Mouse (Mus musculus) activated CD4-positive, CD25-positive, alpha-beta regulatory T cell, adult 4 months (primary cell): ENCODE data around the gene Ogg1. TPM values are rescaled to one million over a fixed set of nuclear protein-coding genes. Genes with fewer than 3 reads are reported as not detected.

Experiments used
- ATAC-seq: one replicate; pipeline ENCODE4 v1.8.0; 2017
- polyA plus RNA-seq, 2 experiments: library from polyadenylated mRNA; unstranded; fragments of 100-300 nt; shearing (Covaris generic); gene quantifications; one replicate each; pipeline ENCODE4 v1.2.1; 2017

Gene Ogg1
- polyA plus RNA-seq, 2 experiments from 2014 or later = 14.1 to 23.2 TPM

GRCm38 (mm10) chr6:113373491-113373890, 46.7 kb downstream of the Ogg1 start:
- ATAC-seq = no peak

GRCm38 (mm10) chr6:113377172-113377495, 50.4 kb downstream of the Ogg1 start:
- ATAC-seq = no peak

DNA sequence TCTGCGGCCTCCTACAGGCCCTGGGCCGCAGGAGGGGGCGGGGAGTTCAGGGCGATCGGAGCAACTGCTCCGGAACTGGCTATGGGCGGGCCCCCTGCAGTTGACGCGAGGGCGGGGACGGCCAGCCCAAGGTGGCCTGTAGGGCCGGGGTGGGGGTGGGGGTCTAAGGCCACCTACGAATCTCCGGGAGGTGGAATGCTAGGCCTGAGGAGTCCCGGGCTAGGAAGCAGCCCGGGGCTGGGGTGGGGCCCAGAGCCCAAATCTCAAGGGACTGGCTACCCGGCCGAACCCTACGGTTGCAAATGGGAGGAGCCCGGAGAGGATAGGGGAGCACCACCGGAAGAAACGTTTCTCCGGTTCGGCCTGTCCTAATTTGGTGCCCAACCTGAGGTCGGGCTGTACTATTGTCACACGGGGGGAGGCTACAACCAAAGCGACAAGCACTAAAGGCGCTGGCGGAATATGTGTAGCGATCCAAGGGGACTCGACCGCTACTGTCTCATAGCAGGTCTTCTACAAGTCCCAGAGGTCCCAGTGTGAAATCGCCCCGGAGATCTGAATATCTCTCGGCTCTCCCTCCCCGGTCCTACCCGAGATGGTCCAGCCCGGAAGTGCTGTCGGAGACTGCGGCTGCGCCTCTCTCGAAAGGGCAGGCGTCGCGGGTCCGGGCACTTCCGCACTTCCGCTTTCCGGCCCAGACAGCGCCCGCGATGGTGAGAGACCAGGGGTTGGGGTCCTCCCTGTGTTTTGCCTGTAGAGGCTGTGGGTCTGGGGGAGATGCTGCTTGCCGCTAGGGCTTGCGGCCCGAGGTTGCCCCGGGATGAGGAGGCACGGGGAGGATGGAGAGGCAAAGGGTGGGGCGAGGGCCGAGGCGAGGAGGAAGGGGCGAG, 51.0 kb downstream of the Ogg1 start, which contains the start of the genes Tada3 and Arpc4:
TSS of gene Tada3 (minus strand) at position 388 of the 890 bp plus-strand sequence.
TSS of gene Arpc4 (plus strand) at position 620 of the 890 bp plus-strand sequence.
- ATAC-seq = peak; percentile 80

DNA sequence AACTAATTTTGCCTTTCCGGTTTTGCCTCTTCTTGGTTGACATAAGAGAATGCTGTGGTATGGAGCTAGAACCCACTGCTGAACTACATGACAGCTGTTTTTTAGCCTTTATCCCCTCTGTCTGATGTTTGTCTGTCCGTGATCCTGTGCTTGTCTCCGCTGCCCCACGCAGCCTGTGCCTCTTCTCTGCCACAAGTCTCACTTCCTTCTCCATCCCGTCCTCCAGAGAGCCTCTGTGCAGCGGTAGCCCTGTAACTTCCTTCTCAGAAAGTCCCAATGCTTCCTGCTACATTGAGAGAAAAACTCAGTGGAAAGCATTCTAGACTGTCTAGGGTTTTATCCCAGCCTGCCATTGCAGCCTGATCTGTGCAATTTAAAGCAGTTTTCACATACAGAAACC, 52.5 kb downstream of the Ogg1 start:
- ATAC-seq = no peak

DNA sequence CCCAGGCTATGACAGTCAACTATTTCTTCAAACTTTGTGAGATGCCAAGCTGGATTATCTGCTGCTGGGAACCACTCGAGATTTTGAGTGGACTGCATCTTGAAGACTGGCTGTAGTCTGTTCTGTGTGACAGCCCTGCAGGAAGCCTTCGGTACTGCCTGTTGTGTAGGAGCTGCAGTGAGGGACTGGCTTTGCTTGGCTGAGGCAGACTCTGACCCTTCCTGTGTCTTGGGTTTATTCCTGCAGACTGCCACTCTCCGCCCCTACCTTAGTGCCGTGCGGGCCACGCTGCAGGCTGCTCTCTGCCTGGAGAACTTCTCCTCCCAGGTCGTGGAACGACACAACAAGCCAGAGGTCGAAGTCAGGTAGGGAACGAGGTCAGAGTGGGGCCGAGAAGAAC, 53.7 kb downstream of the Ogg1 start:
- ATAC-seq = no peak

DNA sequence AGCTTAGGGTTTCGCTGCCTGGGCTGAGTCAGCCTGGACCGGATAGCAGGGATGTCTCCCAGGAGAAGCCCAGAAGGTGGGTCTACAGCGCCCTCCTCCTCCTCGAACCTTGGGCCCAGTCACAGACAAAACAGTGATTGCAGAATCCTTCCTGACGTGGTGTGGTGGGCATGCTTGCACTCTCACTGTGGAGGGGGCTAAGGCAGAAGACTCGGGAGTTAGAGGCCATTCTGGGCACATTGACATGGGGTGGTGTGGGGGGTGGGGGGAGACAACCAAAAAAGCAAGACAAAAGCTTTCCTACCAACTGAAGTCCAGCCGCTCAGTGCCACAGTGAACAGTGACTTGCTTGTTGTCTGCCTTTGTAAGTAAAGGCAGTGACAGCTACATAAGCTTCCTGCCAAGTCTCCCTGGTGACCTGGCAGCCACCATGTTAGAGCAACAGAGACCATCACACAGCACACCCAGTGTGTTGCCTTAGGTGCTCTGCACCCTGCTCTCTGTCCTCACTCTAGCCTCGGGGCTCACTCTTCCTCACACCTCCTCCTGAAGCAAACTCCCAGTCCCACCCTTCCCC, 57.7 kb downstream of the Ogg1 start:
- ATAC-seq = no peak

Other genes starting within 250 kb of the Ogg1 start
- 10 to 100 TPM; 31.1 to 33.0 TPM for gene Setd5, start 249.6 kb upstream of the Ogg1 start, polyA plus RNA-seq
- gene Lhfpl4, start 131.6 kb upstream of the Ogg1 start, polyA plus RNA-seq = 1 to 10 TPM in 1 of 2 experiments, not detected in 1; 1.2 TPM
- 10 to 100 TPM; 15.1 to 16.7 TPM for gene Mtmr14, start 89.1 kb upstream of the Ogg1 start, polyA plus RNA-seq
- gene Cpne9, start 44.7 kb upstream of the Ogg1 start, polyA plus RNA-seq = under 1 TPM; 0.08 to 0.20 TPM
- 10 to 100 TPM; 10.6 to 11.2 TPM for gene Brpf1, start 19.8 kb upstream of the Ogg1 start, polyA plus RNA-seq
- 1 to 10 TPM; 1.5 to 1.6 TPM for gene Camk1, start 17.0 kb downstream of the Ogg1 start, polyA plus RNA-seq
- gene Tada3, start 50.9 kb downstream of the Ogg1 start, polyA plus RNA-seq = 10 to 100 TPM; 32.8 to 49.4 TPM
- 100 to 1,000 TPM; 658 to 920 TPM for gene Arpc4, start 51.1 kb downstream of the Ogg1 start, polyA plus RNA-seq
- gene Ttll3, start 62.3 kb downstream of the Ogg1 start, polyA plus RNA-seq = 10 to 100 TPM; 10.6 to 15.3 TPM
- gene Rpusd3, start 92.4 kb downstream of the Ogg1 start, polyA plus RNA-seq = 10 to 100 TPM in 1 of 2 experiments, 1 to 10 TPM in 1; 5.4 to 18.7 TPM
- gene Cidec, start 108.8 kb downstream of the Ogg1 start, polyA plus RNA-seq = not detected
- 10 to 100 TPM; 40.7 to 68.9 TPM for gene Jagn1, start 115.6 kb downstream of the Ogg1 start, polyA plus RNA-seq
- gene Il17re, start 131.5 kb downstream of the Ogg1 start, polyA plus RNA-seq = under 1 TPM; 0.97 TPM
- not detected for gene Il17rc, start 144.5 kb downstream of the Ogg1 start, polyA plus RNA-seq
- gene Creld1, start 156.3 kb downstream of the Ogg1 start, polyA plus RNA-seq = 1 to 10 TPM; 2.7 to 8.0 TPM
- under 1 TPM in 1 of 2 experiments, not detected in 1; 0.20 TPM for gene Prrt3, start 175.0 kb downstream of the Ogg1 start, polyA plus RNA-seq
- gene Emc3, start 204.7 kb downstream of the Ogg1 start, polyA plus RNA-seq = 10 to 100 TPM; 57.7 to 61.8 TPM
- gene Fancd2, start 204.7 kb downstream of the Ogg1 start, polyA plus RNA-seq = 1 to 10 TPM; 4.4 to 7.2 TPM